Mouse (Mus musculus) limb, embryonic 11.5 days (tissue): ENCODE results near the gene Dido1. TPM values are rescaled to one million over a fixed set of nuclear protein-coding genes. Genes with fewer than 3 reads are reported as not detected.
A peak's percentile ranks its signal among the peaks of the same experiment; 100 is the strongest.

Experiments
- ATAC-seq: fragments of 200-750 bp; cut with Nextera tagmentation; 2 replicates; pipeline ENCODE4 v1.8.0; 2017; ENCODE audit warnings: low read depth; ENCODE audit not compliant: insufficient number of reproducible peaks, low FRiP score, low TSS enrichment
- DNase-seq: peaks from one replicate; pipeline ENCODE4 v3.0.0-alpha.2; 2015; ENCODE audit warnings: low spot score
- H3K27ac ChIP-seq: fragments of 300-500 bp; sonication (generic); replicated peaks from 2 replicates; pipeline ENCODE4 v1.5.1; 2014; ENCODE audit warnings: low read depth, mild to moderate bottlenecking, low read length
- H3K27me3 ChIP-seq: fragments of 300-500 bp; sonication (generic); 2 replicates; pipeline ENCODE4 v1.6.1; 2014; ENCODE audit warnings: mild to moderate bottlenecking, low read length, mixed read lengths; ENCODE audit not compliant: control insufficient read depth, insufficient read depth
- H3K36me3 ChIP-seq: fragments of 300-500 bp; sonication (generic); 2 replicates; pipeline ENCODE4 v1.6.1; 2014; ENCODE audit warnings: mild to moderate bottlenecking, low read length, moderate library complexity, mixed read lengths; ENCODE audit not compliant: control insufficient read depth, insufficient read depth
- H3K4me1 ChIP-seq: fragments of 300-500 bp; sonication (generic); 2 replicates; pipeline ENCODE4 v1.6.1; 2014; ENCODE audit warnings: low read length, mixed read lengths; ENCODE audit not compliant: control insufficient read depth, insufficient read depth
- H3K4me2 ChIP-seq: fragments of 300-500 bp; sonication (generic); 2 replicates; pipeline ENCODE4 v1.6.1; 2014; ENCODE audit warnings: low read depth, mild to moderate bottlenecking, moderate library complexity; ENCODE audit not compliant: severe bottlenecking
- H3K4me3 ChIP-seq: fragments of 300-500 bp; sonication (generic); 2 replicates; pipeline ENCODE4 v1.5.1; 2014; ENCODE audit warnings: low read depth, low read length
- H3K9ac ChIP-seq: fragments of 300-500 bp; sonication (generic); 2 replicates; pipeline ENCODE4 v1.6.1; 2014; ENCODE audit warnings: mild to moderate bottlenecking, low read length
- H3K9me3 ChIP-seq: fragments of 300-500 bp; sonication (generic); 2 replicates; pipeline ENCODE4 v1.6.1; 2016; ENCODE audit warnings: low read length; ENCODE audit not compliant: control insufficient read depth
- WGBS: fragments of 180-500 bp; shearing (Covaris S2); extraction: QIAGEN DNeasy Blood & Tissue Kit; methylation state at CpG from one replicate; pipeline ENCODE4 v1.1.7; 2014; 5-methylcytosine and 5-hydroxymethylcytosine counted together
- polyA plus RNA-seq: library from polyadenylated mRNA; unstranded; fragments of >200 nt; fragmentation: Nextera tagmentation; extraction: Ambion mirVana; gene quantifications from 2 replicates; pipeline ENCODE4 v1.2.1, GENCODE M21; 2014

Gene Dido1
- polyA plus RNA-seq, 1 experiment from 2014 or later, result 30.0 TPM

DNA sequence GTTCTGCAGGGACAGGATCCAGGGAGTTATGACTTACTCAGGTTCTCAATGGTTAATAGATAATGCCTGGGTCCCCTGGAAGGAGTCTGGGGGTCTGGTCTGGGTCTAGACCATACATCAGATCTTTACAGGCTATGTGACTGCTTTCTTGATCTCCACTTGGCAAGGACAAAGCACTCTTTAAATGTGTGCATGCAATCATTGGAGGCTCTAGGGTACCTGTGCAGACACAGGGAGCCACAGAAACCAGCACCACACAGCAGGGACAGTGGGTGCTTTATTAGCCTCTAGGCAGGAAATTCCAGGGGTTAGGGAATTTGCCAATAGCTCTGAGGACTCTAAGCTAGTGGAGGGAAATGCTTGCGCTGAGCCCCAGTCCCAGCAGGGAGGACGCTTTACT, 97.9 kb downstream of the Dido1 start:
- ATAC-seq (no peak), DNase-seq (no peak)
- H3K9me3 ChIP-seq, result no peaks in the 10 kb centered on the region
- H3K27me3 ChIP-seq, result no peaks in the 10 kb centered on the region
- WGBS, result 62% methylated on average over 2 of the region's 2 CpGs
- H3K4me1 ChIP-seq, result no peaks in the 10 kb centered on the region
- H3K27ac ChIP-seq, result peak overlapping the region; percentile 47; the same call in 1 of the 2 replicates
- no peak overlapping the region for H3K9ac ChIP-seq
- H3K36me3 ChIP-seq, result no peaks in the 10 kb centered on the region
- no peak overlapping the region for H3K4me3 ChIP-seq
- H3K4me2 ChIP-seq, result no peak overlapping the region

DNA sequence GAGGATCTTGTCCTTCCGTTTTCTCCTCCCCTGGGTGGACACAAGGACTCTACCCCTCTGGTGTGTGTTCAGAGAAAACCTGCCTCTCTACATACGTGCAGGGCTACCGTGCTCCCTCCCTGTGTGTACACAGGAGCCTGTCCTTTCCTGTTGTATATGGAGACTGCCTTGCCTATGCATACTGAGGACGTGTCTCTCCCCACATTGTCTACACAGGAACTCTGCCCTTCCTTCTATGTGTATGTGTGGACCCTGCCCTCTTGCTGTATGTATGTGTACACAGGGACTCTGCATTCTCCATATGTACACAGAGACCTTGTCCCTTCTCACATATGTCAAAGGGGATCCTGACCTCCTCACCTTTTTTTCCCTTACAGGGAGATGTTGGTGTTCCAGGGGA, 99.5 kb downstream of the Dido1 start:
- no peak overlapping the region for H3K4me3 ChIP-seq
- H3K4me1 ChIP-seq, result no peaks in the 10 kb centered on the region
- no peak overlapping the region for H3K4me2 ChIP-seq
- H3K27me3 ChIP-seq, result no peaks in the 10 kb centered on the region
- H3K36me3 ChIP-seq, result no peaks in the 10 kb centered on the region
- H3K9me3 ChIP-seq, result no peaks in the 10 kb centered on the region
- DNase-seq (no peak), ATAC-seq (no peak)
- WGBS, result 71% methylated on average over 4 of the region's 4 CpGs
- no peak overlapping the region for H3K9ac ChIP-seq
- H3K27ac ChIP-seq, result no peak overlapping the region

Other genes with a start within 250 kb of the Dido1 start
- not detected in 2 replicates for gene Ntsr1, start 210.0 kb downstream of the Dido1 start, polyA plus RNA-seq
- gene Mrgbp, start 128.7 kb downstream of the Dido1 start, polyA plus RNA-seq, result 35.6 and 36.7 TPM in 2 replicates
- 100 and 109 TPM in 2 replicates for gene Ogfr, start 120.8 kb downstream of the Dido1 start, polyA plus RNA-seq
- 45.8 and 48.9 TPM in 2 replicates for gene Col9a3, start 112.2 kb downstream of the Dido1 start, polyA plus RNA-seq
- gene Tcfl5, start 67.3 kb downstream of the Dido1 start, polyA plus RNA-seq, result 0.17 and 0.28 TPM in 2 replicates
- 64.9 and 65.6 TPM in 2 replicates for gene Gid8, start 118 bp upstream of the Dido1 start, polyA plus RNA-seq
- gene Slc17a9, start 15.3 kb upstream of the Dido1 start, polyA plus RNA-seq, result 0.09 and 0.45 TPM in 2 replicates
- not detected in 2 replicates for gene Bhlhe23, start 66.9 kb upstream of the Dido1 start, polyA plus RNA-seq
- 80.5 and 83.1 TPM in 2 replicates for gene Ythdf1, start 210.9 kb upstream of the Dido1 start, polyA plus RNA-seq
- not detected in 2 replicates for gene Birc7, start 219.0 kb upstream of the Dido1 start, polyA plus RNA-seq
- gene Nkain4, start 244.7 kb upstream of the Dido1 start, polyA plus RNA-seq, result 3.6 and 7.8 TPM in 2 replicates